Mouse (Mus musculus): Measurements from ENCODE around the gene Snx7.
A peak's percentile ranks its signal among the peaks of the same experiment; 100 is the strongest.

Gene Snx7

GRCm38 (mm10) chr3:117817635-117818034, 51.1 kb downstream of the Snx7 start:
- no peak for DNase-seq (ENCODE audit: low read depth, low spot score)

GRCm38 (mm10) chr3:117814218-117814617, 54.5 kb downstream of the Snx7 start:
- DNase-seq (ENCODE audit: low read depth, low spot score) = no peak

- DNase-seq (ENCODE audit: low read depth, low spot score) = no peak
These were observed 56.6 kb downstream of the Snx7 start for GRCm38 (mm10) chr3:117812135-117812534.

- no peak for DNase-seq (ENCODE audit: low read depth, low spot score)
These were observed 63.0 kb downstream of the Snx7 start for GRCm38 (mm10) chr3:117805782-117806181.

- DNase-seq (ENCODE audit: low read depth, low spot score) = no peak
These were observed 74.2 kb downstream of the Snx7 start for GRCm38 (mm10) chr3:117794501-117794900.

GRCm38 (mm10) chr3:117791951-117792350, 76.8 kb downstream of the Snx7 start:
- no peak for DNase-seq (ENCODE audit: low read depth, low spot score)

- DNase-seq (ENCODE audit: low read depth, low spot score) = no peak
These were observed 77.5 kb downstream of the Snx7 start for GRCm38 (mm10) chr3:117791273-117791672.

GRCm38 (mm10) chr3:117788800-117789693, 79.7 kb downstream of the Snx7 start:
- peak; percentile 24 for DNase-seq (ENCODE audit: low read depth, low spot score)

GRCm38 (mm10) chr3:117787247-117787646, 81.5 kb downstream of the Snx7 start:
- DNase-seq (ENCODE audit: low read depth, low spot score) = no peak

- no peak for DNase-seq (ENCODE audit: low read depth, low spot score)
These were observed 116.5 kb downstream of the Snx7 start for GRCm38 (mm10) chr3:117752151-117752757.

GRCm38 (mm10) chr3:117751665-117752064, 117.1 kb downstream of the Snx7 start:
- DNase-seq (ENCODE audit: low read depth, low spot score) = no peak

GRCm38 (mm10) chr3:117749256-117749655, 119.5 kb downstream of the Snx7 start:
- DNase-seq (ENCODE audit: low read depth, low spot score) = no peak

GRCm38 (mm10) chr3:117739760-117740159, 129.0 kb downstream of the Snx7 start:
- DNase-seq (ENCODE audit: low read depth, low spot score) = no peak

- no peak for DNase-seq (ENCODE audit: low read depth, low spot score)
These were observed 136.1 kb downstream of the Snx7 start for GRCm38 (mm10) chr3:117732661-117733060.
